Mouse (Mus musculus) thymus, adult 2 months (tissue): ENCODE data around the gene Slc22a17.

Experiments
- CTCF ChIP-seq: fragments of 200-500 bp; IDR thresholded peaks from 2 replicates; pipeline ENCODE4 v1.5.1; 2012; ENCODE audit warnings: mild to moderate bottlenecking, control low read depth, low read length, moderate library complexity, borderline replicate concordance; ENCODE audit not compliant: control insufficient read depth, poor library complexity, insufficient read depth; ENCODE audit errors: extremely low read depth
- POLR2A ChIP-seq: fragments of 200-500 bp; IDR thresholded peaks from 2 replicates; pipeline ENCODE4 v1.6.1; 2012; ENCODE audit warnings: mild to moderate bottlenecking, low read length, control low read depth, moderate library complexity; ENCODE audit not compliant: control insufficient read depth, poor library complexity, insufficient read depth; ENCODE audit errors: extremely low read depth

- TF ChIP-seq CTCF = no peak
- TF ChIP-seq POLR2A = no peak
Observed at GRCm38 (mm10) chr14:54894296-54895151, 18.4 kb downstream of the Slc22a17 start.
